Mouse (Mus musculus) kidney, embryonic 14.5 days (tissue): ENCODE data around the gene Nrxn1. TPM values are rescaled to one million over a fixed set of nuclear protein-coding genes. Genes with fewer than 3 reads are reported as not detected.

Experiments
- ATAC-seq: fragments of 200-750 bp; cut with Nextera tagmentation; 2 replicates; pipeline ENCODE4 v1.8.0; 2017; ENCODE audit warnings: moderate number of reproducible peaks, mild to moderate bottlenecking, moderate TSS enrichment, moderate library complexity; ENCODE audit not compliant: low FRiP score, low TSS enrichment
- H3K27ac ChIP-seq: fragments of 300-500 bp; sonication (generic); 2 replicates; pipeline ENCODE4 v1.5.1; 2014; ENCODE audit warnings: low read depth, mild to moderate bottlenecking, low read length, moderate library complexity, mixed read lengths
- H3K27me3 ChIP-seq: fragments of 300-500 bp; sonication (generic); 2 replicates; pipeline ENCODE4 v1.6.1; 2014; ENCODE audit warnings: mild to moderate bottlenecking, low read length; ENCODE audit not compliant: control insufficient read depth, insufficient read depth
- H3K36me3 ChIP-seq: fragments of 300-500 bp; sonication (generic); 2 replicates; pipeline ENCODE4 v1.6.1; 2014; ENCODE audit warnings: low read length, mixed read lengths; ENCODE audit not compliant: control insufficient read depth, insufficient read depth
- H3K4me1 ChIP-seq: fragments of 300-500 bp; sonication (generic); 2 replicates; pipeline ENCODE4 v1.6.1; 2014; ENCODE audit warnings: low read length, mixed read lengths; ENCODE audit not compliant: control insufficient read depth, insufficient read depth
- H3K4me2 ChIP-seq: fragments of 300-500 bp; sonication (generic); replicated peaks from 2 replicates; pipeline ENCODE4 v1.6.1; 2014; ENCODE audit warnings: low read depth, mild to moderate bottlenecking, low read length
- H3K4me3 ChIP-seq: fragments of 300-500 bp; sonication (generic); 2 replicates; pipeline ENCODE4 v1.5.1; 2014; ENCODE audit warnings: mild to moderate bottlenecking, low read length
- H3K9ac ChIP-seq: fragments of 300-500 bp; sonication (generic); 2 replicates; pipeline ENCODE4 v1.6.1; 2014; ENCODE audit warnings: low read depth, mild to moderate bottlenecking, low read length, moderate library complexity
- H3K9me3 ChIP-seq: fragments of 300-500 bp; sonication (generic); 2 replicates; pipeline ENCODE4 v1.6.1; 2016; ENCODE audit warnings: low read length; ENCODE audit not compliant: control insufficient read depth
- WGBS: fragments of 180-500 bp; shearing (Covaris S2); extraction: QIAGEN DNeasy Blood & Tissue Kit; methylation state at CpG from one replicate; pipeline ENCODE4 v1.1.7; 2014; 5-methylcytosine and 5-hydroxymethylcytosine counted together
- polyA plus RNA-seq: library from polyadenylated mRNA; unstranded; fragments of >200 nt; fragmentation: Nextera tagmentation; extraction: Ambion mirVana; gene quantifications from 2 replicates; pipeline ENCODE4 v1.2.1, GENCODE M21; 2014

Gene Nrxn1
- polyA plus RNA-seq, 1 experiment from 2014 or later: 10.1 TPM

GRCm38 (mm10) chr17:90203993-90204392 is 888.9 kb downstream of the Nrxn1 start:
- no peak overlapping the region for H3K9ac ChIP-seq

GRCm38 (mm10) chr17:90202785-90203184 is 890.1 kb downstream of the Nrxn1 start:
- no peak overlapping the region for H3K9ac ChIP-seq
- H3K4me2 ChIP-seq: no peak overlapping the region
- no peaks in the 10 kb centered on the region for H3K36me3 ChIP-seq
- H3K4me3 ChIP-seq: no peak overlapping the region
- no peaks in the 10 kb centered on the region for H3K4me1 ChIP-seq
- no peaks in the 10 kb centered on the region for H3K27me3 ChIP-seq
- 0 out of 2 replicates have a peak, but pooled peaks have one; percentile 16 for ATAC-seq
- WGBS: 59% methylated on average over 2 of the region's 2 CpGs
- no peaks in the 10 kb centered on the region for H3K9me3 ChIP-seq
- H3K27ac ChIP-seq: no peak overlapping the region

More at GRCm38 (mm10) chr17:90203993-90204392, 888.9 kb downstream of the Nrxn1 start:
- no peak overlapping the region for H3K4me3 ChIP-seq
- H3K4me1 ChIP-seq: no peaks in the 10 kb centered on the region
- ATAC-seq: no peak
- no peaks in the 10 kb centered on the region for H3K9me3 ChIP-seq
- H3K27me3 ChIP-seq: no peaks in the 10 kb centered on the region
- H3K36me3 ChIP-seq: no peaks in the 10 kb centered on the region
- no peak overlapping the region for H3K27ac ChIP-seq
- H3K4me2 ChIP-seq: no peak overlapping the region

- Histone ChIP-seq H3K4me2 (no peak overlapping the region), H3K27ac (no peak overlapping the region), H3K27me3 (no peaks in the 10 kb centered on the region), H3K9ac (no peak overlapping the region), H3K36me3 (no peaks in the 10 kb centered on the region), H3K9me3 (no peaks in the 10 kb centered on the region), H3K4me3 (no peak overlapping the region), H3K4me1 (no peaks in the 10 kb centered on the region)
- ATAC-seq: no peak
- WGBS: 11% methylated on average over 1 of the region's 1 CpGs
Measured at GRCm38 (mm10) chr17:90196772-90197171, 896.1 kb downstream of the Nrxn1 start.

- H3K27me3 ChIP-seq: no peaks in the 10 kb centered on the region
- H3K27ac ChIP-seq: no peak overlapping the region
- WGBS: 54% methylated on average over 4 of the region's 4 CpGs
Measured at GRCm38 (mm10) chr17:90141602-90142001, 951.3 kb downstream of the Nrxn1 start.

GRCm38 (mm10) chr17:90130836-90131235 is 962.0 kb downstream of the Nrxn1 start:
- no peak for ATAC-seq
- H3K27me3 ChIP-seq: no peaks in the 10 kb centered on the region
- no peak overlapping the region for H3K4me2 ChIP-seq
- H3K9ac ChIP-seq: no peak overlapping the region
- no peaks in the 10 kb centered on the region for H3K36me3 ChIP-seq
- H3K4me1 ChIP-seq: no peaks in the 10 kb centered on the region
- 61% methylated on average over 12 of the region's 12 CpGs for WGBS
- H3K9me3 ChIP-seq: no peaks in the 10 kb centered on the region
- no peak overlapping the region for H3K4me3 ChIP-seq
- no peak overlapping the region for H3K27ac ChIP-seq

More at GRCm38 (mm10) chr17:90141602-90142001, 951.3 kb downstream of the Nrxn1 start:
- ATAC-seq: no peak
- Histone ChIP-seq H3K9me3 (no peaks in the 10 kb centered on the region), H3K4me3 (no peak overlapping the region), H3K9ac (no peak overlapping the region), H3K4me1 (no peaks in the 10 kb centered on the region), H3K4me2 (no peak overlapping the region), H3K36me3 (no peaks in the 10 kb centered on the region)

- WGBS: 84% methylated on average over 2 of the region's 2 CpGs
- H3K4me3 ChIP-seq: no peak overlapping the region
- no peak for ATAC-seq
- H3K9ac ChIP-seq: no peak overlapping the region
- H3K27ac ChIP-seq: no peak overlapping the region
- no peaks in the 10 kb centered on the region for H3K36me3 ChIP-seq
- H3K4me1 ChIP-seq: no peaks in the 10 kb centered on the region
- no peaks in the 10 kb centered on the region for H3K27me3 ChIP-seq
- no peaks in the 10 kb centered on the region for H3K9me3 ChIP-seq
- no peak overlapping the region for H3K4me2 ChIP-seq
Measured at GRCm38 (mm10) chr17:90129183-90129582, 963.7 kb downstream of the Nrxn1 start.

- 84% methylated on average over 1 of the region's 1 CpGs for WGBS
- Histone ChIP-seq H3K27ac (no peak overlapping the region), H3K9me3 (no peaks in the 10 kb centered on the region), H3K4me2 (no peak overlapping the region), H3K36me3 (no peaks in the 10 kb centered on the region), H3K9ac (no peak overlapping the region), H3K27me3 (no peaks in the 10 kb centered on the region), H3K4me3 (no peak overlapping the region), H3K4me1 (no peaks in the 10 kb centered on the region)
- ATAC-seq: no peak
Measured at GRCm38 (mm10) chr17:90127561-90127960, 965.3 kb downstream of the Nrxn1 start.

GRCm38 (mm10) chr17:90122796-90123481 is 969.9 kb downstream of the Nrxn1 start:
- Histone ChIP-seq H3K9ac (no peak overlapping the region), H3K4me3 (no peak overlapping the region), H3K4me2 (no peak overlapping the region), H3K27me3 (no peaks in the 10 kb centered on the region), H3K36me3 (no peaks in the 10 kb centered on the region), H3K9me3 (no peaks in the 10 kb centered on the region), H3K4me1 (no peaks in the 10 kb centered on the region), H3K27ac (no peak overlapping the region)
- WGBS: 87% methylated on average over 5 of the region's 5 CpGs
- no peak for ATAC-seq

- no peak overlapping the region for H3K4me3 ChIP-seq
- H3K27me3 ChIP-seq: no peaks in the 10 kb centered on the region
- no peaks in the 10 kb centered on the region for H3K4me1 ChIP-seq
- WGBS: 77% methylated on average over 2 of the region's 2 CpGs
- H3K4me2 ChIP-seq: no peak overlapping the region
- no peaks in the 10 kb centered on the region for H3K36me3 ChIP-seq
- ATAC-seq: no peak
- H3K9ac ChIP-seq: no peak overlapping the region
- no peak overlapping the region for H3K27ac ChIP-seq
- no peaks in the 10 kb centered on the region for H3K9me3 ChIP-seq
Measured at GRCm38 (mm10) chr17:90116241-90116640, 976.6 kb downstream of the Nrxn1 start.
